Mouse (Mus musculus) cortical plate, adult 2 months (tissue): Measurements from ENCODE around the gene Lgals4.

ENCODE experiments used
- CTCF ChIP-seq: fragments of 200-500 bp; IDR thresholded peaks from 2 replicates; pipeline ENCODE4 v1.5.1; 2011; ENCODE audit warnings: mild to moderate bottlenecking, control low read depth, low read length; ENCODE audit not compliant: insufficient read depth; ENCODE audit errors: extremely low read depth
- POLR2A ChIP-seq: fragments of 200-500 bp; IDR thresholded peaks from 2 replicates; pipeline ENCODE4 v1.6.1; 2011; ENCODE audit warnings: mild to moderate bottlenecking, low read length, control low read depth; ENCODE audit not compliant: insufficient read depth; ENCODE audit errors: extremely low read depth

GRCm38 (mm10) chr7:28816920-28817319 is 16.7 kb upstream of the Lgals4 start:
- TF ChIP-seq POLR2A: no peak
- TF ChIP-seq CTCF: no peak
